Mouse (Mus musculus): Measurements from ENCODE around the gene Rad51b.

Gene Rad51b

DNA sequence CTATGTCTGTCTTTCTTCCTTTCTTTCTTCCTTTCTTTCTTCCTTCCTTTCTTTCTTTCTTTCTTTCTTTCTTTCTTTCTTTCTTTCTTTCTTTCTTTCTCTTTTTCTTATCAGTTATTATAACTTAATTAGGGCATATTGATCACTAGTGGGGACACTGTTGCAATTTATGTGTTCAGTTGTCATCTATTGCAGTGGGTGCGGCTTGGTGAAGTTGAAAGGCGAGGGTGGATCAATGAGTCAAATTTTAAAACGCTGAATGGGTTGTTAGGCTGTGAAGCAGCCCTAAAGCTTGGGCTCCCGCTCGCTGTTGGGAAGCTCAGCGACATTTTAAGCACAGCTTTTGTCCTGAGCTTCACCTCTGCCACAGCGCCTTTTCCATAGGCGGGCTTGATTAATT, 139.0 kb downstream of the Rad51b start:
- in situ Hi-C loops (cut with MboI, MseI) = no loop called here

DNA sequence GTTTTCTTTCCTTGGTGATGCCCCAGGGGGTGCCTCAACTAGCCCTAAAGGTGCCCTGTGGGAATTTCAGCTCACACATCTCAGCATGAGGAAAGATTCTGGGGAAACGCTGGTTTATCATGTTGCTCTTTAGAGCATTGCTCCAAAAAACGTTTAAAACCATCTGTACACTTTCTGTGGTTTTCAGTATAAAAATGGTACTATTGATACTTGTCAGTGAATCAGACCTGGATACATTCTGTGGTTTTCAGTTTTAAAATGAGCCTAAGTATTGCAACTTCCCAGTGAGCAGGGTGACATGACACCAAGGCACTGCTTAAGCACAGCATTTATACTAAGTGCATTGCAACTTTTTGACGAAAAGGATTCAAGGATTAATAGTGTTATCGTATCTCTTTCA, 139.8 kb downstream of the Rad51b start:
- in situ Hi-C loops (cut with MboI, MseI) = no loop called here

DNA sequence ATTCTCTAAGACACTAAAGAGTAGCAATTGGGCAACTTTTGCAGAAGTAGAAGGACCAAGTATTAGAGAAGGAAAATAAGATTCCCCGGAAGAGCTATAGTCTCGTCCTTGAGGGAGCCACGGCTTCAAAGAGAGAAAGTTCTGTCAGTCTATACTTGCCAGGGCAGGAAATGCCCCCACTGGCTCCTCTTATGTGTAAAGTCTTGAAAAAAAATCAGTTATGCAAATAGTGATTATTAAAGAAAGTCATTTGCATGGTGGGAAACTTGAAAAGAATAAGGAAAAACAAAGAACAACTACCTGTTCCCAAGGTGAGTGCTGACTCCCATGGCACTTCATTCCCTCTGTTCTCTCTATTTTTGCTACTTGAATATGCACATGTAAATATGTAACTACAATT, 140.5 kb downstream of the Rad51b start:
- in situ Hi-C loops (cut with MboI, MseI) = no loop called here

GRCm38 (mm10) chr12:79439961-79440360, 142.9 kb downstream of the Rad51b start:
- in situ Hi-C loops (cut with MboI, MseI) = no loop called here

DNA sequence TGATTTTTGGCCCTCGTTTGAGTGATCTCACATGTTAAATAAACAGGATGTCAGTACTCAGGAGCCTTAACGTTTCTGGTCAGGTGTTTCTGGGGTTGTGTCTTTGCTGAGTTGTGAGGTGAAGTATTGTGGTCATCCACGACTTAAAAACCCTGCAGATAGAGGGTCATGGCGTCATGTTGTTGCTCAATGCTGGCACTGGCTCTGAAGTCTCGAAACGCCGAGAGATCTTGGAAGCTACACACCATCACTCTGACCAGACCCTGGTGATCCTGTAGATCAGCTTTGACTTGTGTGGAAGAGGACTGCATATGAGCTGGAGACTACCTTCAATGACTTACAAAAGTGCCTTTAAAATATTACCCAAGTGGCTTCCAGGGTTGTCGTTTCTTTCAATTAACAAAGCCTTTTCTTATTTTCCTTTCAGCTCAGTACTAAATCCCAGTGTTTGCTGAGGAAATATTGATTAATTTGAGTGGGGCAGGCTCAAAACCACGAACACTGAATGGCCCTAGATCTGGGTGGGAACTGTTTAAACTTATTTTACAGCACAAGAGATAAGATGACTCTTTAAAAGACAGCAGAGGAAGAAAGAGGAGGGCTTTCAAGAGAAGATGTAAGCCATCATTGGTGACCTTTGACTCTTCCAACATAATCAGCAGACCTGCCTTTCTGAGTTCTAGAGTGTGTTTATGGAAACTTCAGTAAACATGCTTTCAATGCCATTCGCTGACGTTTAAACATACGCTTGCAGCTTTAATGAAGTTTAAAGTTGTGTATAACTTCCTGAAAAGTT, 144.3 kb downstream of the Rad51b start:
- in situ Hi-C loops (cut with MboI, MseI) = no loop called here

DNA sequence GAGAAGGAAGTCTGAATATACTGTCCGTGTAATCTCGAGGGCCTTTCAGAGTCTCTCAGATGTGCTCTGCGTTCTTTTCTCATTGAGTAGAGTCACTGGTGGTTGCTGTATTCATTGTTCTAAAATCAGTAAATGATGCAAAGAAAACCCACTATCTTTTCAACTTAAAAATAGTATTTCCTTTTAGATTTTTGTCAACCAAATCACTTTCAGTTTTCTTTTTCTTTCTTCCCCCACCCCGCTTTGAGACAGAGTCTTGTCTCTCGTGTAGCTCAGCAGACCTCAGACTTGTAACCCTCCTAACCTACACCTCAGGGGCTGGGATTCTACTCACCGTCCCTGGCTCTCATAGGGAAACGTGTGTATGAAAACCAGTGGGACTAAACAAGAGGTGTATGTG, 145.0 kb downstream of the Rad51b start:
- in situ Hi-C loops (cut with MboI, MseI) = no loop called here

GRCm38 (mm10) chr12:79442836-79443390, 145.8 kb downstream of the Rad51b start:
- in situ Hi-C loops (cut with MboI, MseI) = no loop called here

DNA sequence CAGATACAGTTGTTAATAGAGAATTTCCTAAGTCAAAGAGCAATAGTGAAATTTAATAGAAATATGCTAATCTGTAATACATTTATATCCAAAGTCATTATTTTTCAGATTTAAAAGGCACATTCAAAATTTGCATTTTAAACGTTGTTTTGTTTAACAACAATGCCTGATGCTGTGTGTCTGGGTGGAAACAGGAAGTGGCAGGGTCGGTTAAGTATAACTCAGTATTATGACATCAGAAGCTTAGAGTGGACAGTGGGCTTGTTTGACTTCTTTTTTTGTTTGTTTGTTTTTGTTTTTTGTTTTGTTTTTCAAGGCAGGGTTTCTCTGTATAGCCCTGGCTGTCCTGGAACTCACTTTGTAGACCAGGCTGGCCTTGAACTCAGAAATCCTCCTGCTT, 147.6 kb downstream of the Rad51b start:
- in situ Hi-C loops (cut with MboI, MseI) = no loop called here

GRCm38 (mm10) chr12:79447039-79447438, 150.0 kb downstream of the Rad51b start:
- in situ Hi-C loops (cut with MboI, MseI) = no loop called here

GRCm38 (mm10) chr12:79449817-79450411, 152.8 kb downstream of the Rad51b start:
- in situ Hi-C loops (cut with MboI, MseI) = no loop called here

- in situ Hi-C loops (cut with MboI, MseI) = no loop called here
Measured at GRCm38 (mm10) chr12:79452882-79453281, 155.8 kb downstream of the Rad51b start.

DNA sequence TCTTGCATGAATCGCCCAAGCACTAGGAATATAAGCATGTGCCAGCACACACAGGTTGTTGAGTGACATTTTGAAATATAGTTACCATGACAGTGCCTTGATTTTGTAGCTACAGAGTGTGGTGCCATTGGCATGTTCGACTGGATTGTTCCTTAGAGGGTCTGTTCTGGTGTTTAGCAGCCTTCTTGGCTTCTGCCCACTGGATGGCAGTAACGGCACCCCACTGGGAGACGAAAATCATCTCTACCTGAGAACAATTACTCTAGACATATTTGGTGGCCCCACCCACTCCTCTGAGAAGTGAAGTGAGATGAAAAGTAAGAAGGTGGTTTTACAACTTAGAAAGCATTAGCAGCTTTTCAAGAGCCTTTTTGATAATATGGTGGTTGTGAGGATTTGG, 156.9 kb downstream of the Rad51b start:
- in situ Hi-C loops (cut with MboI, MseI) = no loop called here

DNA sequence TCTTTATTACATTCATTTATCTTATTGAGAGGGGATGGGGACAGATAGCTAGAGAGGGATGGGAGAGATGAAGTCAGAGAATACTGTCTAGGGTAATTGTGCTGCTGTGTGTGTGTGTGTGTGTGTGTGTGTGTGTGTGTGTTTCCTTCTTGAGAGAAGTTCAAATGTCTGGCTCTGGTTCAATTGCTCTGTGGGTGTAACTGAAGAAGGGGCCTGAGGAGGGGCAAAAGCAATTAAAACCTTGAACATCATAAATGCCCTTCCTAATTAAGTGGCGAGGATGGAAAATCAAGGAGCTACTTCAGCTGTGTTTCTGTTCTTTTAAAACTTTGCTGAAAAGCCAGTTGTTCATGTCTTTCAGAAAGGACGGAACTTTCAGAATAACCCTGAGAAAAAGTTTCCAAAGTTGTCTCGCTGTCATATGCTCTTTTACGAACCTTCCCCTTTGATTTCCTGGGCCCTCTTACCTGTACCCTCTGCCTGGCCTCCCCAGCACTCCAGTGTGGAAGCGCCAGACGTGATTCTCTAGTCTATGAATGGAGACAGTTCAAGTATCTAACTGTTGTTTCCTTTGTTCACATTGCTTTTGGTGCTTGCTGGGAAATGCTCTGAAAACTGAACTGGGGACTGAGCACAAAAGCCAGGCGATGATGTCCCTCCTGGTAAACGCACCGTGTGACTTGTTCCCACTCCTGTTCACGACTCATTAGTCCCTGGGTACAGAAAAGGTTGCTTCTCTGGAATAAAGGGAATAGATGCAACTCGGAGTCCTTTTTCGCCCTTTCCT, 158.2 kb downstream of the Rad51b start:
- in situ Hi-C loops (cut with MboI, MseI) = no loop called here

- in situ Hi-C loops (cut with MboI, MseI) = no loop called here
Measured at GRCm38 (mm10) chr12:79455848-79456164, 158.7 kb downstream of the Rad51b start.

- in situ Hi-C loops (cut with MboI, MseI) = no loop called here
Measured at GRCm38 (mm10) chr12:79456251-79456650, 159.2 kb downstream of the Rad51b start.

DNA sequence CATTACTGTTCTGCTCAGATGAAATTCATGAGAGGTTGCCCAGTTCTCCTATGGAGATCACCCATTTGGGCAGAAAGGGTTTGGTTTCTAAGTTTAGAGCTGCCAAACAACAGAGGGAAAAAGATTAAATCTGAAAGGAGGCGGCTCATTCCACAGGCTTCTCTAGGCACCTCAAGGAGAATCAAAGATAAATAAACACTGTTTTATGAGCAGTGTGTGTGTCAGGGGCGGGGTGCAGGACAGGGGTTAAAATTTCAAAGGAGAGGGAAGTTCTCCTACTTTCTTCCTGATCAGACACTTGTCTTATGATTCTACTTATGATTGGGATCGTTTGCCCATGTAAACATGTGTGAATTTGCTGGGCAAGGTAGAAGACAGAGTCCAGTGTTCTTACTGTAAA, 166.3 kb downstream of the Rad51b start:
- in situ Hi-C loops (cut with MboI, MseI) = no loop called here

DNA sequence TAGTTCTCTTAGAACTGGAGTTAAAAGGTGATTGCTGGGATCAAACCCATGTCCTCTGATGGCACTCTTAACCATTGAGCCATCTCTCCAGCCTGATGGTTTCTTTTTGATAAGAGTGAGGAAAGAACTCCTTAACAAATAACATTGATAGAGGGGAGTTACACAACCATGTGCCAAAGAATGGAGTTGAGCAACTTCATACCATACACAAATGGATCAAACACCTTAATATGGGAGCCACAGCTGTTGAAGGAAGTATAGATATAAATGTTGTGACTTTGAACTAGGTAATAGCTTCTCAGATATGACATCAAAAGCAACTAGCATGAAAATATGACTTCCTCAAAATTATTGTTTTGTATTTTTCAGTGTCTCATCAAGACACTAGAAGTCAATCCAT, 173.0 kb downstream of the Rad51b start:
- in situ Hi-C loops (cut with MboI, MseI) = no loop called here

- in situ Hi-C loops (cut with MboI, MseI) = no loop called here
Measured at GRCm38 (mm10) chr12:79471868-79472267, 174.8 kb downstream of the Rad51b start.

GRCm38 (mm10) chr12:79476413-79477046, 179.4 kb downstream of the Rad51b start:
- in situ Hi-C loops (cut with MboI, MseI) = no loop called here

DNA sequence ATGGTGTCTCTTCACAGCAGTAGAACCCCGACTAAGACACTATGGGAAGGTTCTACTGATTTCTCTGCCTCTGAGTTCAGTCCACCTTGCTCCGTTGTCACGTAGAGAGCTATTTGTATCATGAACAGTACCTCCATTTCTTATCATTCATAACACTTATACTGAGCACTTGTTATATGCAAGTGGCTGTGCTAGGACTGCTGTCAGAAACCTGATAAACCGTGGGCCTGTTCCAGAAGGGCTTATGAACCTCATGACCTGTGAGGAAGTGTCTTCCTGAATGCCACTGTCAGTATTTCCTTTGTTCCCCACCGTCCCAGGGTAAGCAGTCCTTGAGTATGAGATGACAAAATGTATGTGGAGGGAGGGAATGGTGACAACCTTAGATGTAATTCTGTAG, 181.7 kb downstream of the Rad51b start:
- in situ Hi-C loops (cut with MboI, MseI) = no loop called here

DNA sequence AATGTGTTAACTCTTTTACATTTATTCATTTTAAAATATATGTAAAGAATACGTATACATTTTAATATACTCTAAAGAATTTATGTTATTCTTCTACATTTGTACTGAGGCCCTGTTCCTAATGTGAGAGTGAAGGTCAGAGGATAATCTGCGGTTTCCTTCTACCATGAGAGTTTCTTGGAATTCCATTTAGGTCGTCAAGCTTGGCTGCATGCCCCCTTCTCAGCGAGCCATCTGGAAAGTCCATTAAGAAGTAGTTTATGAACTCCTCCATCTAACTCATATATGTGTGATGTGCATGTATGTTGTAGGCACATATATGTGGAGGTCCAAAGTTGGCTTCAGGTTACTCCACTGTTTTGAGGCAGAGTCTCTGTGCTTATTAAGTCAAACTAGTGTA, 188.4 kb downstream of the Rad51b start:
- in situ Hi-C loops (cut with MboI, MseI) = no loop called here

DNA sequence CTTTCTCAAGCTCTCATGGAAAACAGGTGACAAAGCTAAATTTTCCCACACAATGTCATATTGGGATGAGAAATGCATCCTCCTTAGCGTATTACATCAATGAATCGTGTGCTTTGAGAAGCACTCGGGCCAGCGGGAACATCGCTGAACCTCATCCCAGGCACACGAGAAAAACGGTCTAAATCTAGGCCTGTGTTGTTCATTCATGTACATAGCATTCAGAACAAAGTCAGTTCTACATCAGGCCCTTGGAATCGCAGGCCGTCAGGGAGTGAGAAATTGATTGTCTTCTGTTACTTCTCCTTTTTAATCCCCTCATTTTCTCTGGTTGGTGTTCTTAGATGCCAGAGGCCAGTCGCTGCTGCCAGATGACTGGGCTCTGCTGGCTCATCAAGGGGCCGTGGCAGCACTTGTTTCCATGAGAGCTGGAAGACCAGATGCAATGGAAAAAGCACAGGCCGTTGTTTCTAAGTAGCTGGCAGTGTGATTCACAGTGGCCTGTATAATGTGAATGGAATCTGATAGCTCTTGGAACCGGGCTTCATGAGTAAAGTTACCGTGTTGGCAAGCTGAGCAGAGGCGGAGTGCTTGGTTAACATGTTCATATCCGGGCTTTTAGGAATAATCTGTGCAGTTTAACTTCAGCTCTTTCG, 191.6 kb downstream of the Rad51b start:
- in situ Hi-C loops (cut with MboI, MseI) = no loop called here

Data from T-helper 1 cell (primary cell).